Mouse (Mus musculus): Measurements from ENCODE around the gene Hba-x. TPM values are rescaled to one million over a fixed set of nuclear protein-coding genes. Genes with fewer than 3 reads are reported as not detected.

Gene Hba-x
- polyA plus RNA-seq (2014; fragmentation: Illumina TruSeq; extraction: RNeasy Lipid Tissue Mini Kit (QIAGEN cat#74804); ENCODE audit: low read depth, low replicate concordance) = not detected

GRCm38 (mm10) chr11:32276347-32276746, at the start of gene Hba-x:
Gene Hba-x (plus strand): TSS chr11:32276400.

DNA sequence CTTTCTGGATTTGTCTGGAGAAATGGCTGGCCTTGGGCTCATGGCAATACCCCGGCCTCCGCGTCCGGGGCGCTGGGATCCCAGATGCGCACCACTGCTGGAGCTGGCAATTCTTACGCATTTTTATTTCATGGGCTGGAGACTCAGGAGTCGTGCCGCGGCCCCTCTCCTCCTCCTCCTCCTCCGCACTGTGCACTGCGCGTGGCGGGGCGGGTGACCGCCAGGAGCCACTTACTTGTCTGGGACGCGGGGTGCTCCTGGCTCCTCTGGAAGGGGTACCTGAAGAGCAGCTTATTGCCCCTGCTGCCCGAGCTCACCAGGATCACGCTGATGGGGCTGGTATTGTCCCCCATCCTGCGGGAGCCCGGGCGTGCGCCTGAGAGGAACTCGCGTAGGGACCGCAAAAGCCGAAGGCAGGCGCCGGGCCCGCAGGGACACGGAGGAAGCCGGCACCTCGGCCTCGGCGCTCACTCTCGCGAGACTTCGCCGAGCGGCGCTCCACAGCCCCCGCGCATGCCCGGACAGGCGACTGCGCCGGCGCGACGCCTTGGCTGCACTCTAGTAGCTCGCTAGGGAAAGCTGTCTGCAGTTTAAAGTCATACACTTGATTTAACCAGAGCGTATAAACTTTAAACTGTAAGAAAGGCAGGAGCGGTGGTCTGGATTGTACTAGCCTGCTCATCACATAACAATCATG, 8.9 kb upstream of the Hba-x start, which contains the start of gene Nprl3:
Gene Nprl3 (minus strand): TSS at position 520 of the 697 bp plus-strand sequence.

GRCm38 (mm10) chr11:32283091-32283777, 7.0 kb downstream of the Hba-x start, which contains the start of gene Hba-a1:
Gene Hba-a1 (plus strand): TSS chr11:32283511.

DNA sequence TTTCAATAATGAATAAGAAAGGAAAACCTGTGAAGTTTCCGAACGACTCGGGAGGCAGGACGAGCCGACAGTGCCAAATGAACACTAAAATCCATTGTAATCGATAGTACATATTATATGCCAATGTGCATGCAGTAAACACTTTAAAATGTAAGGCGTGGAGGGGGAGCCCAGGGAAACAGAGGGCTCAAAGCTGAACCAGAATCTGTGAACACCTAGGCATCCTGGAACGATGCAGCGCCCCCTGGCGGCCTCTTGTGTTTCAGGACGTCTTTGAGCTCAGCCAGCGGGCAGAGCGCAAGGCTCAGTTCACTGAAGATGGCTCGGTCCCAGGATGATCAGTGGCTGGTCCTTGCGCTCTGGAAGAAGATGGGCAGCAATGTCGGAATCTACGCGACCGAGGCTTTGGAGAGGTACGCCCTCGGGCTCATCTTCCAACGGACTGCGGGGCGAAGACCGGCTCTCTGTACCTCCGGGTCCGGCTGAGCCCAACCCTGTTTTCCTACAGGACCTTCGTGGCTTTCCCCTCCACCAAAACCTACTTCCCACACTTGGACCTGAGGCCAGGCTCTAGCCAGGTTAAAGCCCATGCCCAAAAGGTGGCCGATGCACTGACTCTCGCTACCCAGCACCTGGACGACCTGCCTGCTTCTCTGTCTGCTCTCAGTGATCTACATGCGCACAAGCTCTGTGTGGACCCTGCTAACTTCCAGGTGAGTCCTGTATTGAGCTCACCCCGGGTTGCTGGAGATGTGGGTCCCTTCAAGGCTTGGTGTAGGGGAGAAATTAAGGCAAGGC, 10.7 kb downstream of the Hba-x start, which contains the start of gene Hbq1b:
Gene Hbq1b (plus strand): TSS at position 271 of the 798 bp plus-strand sequence.

DNA sequence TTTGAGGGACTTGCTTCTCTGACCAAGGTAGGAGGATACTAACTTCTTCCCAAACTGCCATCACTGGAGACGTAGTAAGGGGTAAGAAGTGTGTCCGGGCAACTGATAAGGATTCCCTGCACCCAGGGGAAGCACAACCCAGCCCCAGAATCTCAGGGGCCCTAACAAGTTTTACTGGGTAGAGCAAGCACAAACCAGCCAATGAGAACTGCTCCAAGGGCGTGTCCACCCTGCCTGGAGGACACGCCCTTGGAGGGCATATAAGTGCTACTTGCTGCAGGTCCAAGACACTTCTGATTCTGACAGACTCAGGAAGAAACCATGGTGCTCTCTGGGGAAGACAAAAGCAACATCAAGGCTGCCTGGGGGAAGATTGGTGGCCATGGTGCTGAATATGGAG, 20.0 kb downstream of the Hba-x start, which contains the start of gene Hba-a2:
Gene Hba-a2 (plus strand): TSS at position 287 of the 400 bp plus-strand sequence.

DNA sequence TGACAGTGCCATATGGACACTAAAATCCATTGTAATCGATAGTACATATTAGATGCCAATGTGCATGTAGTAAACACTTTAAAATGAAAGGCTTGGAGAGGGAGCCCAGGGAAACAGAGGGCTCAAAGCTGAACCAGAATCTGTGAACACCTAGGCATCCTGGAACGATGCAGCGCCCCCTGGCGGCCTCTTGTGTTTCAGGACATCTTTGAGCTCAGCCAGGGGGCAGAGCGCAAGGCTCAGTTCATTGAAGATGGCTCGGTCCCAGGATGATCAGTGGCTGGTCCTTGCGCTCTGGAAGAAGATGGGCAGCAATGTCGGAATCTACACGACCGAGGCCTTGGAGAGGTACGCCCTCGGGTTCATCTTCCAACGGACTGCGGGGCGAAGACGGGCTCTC, 23.7 kb downstream of the Hba-x start, which contains the start of gene Hbq1a:
Gene Hbq1a (plus strand): TSS at position 205 of the 400 bp plus-strand sequence.

Other genes starting within 250 kb of the Hba-x start
- not detected for gene Il9r, start 76.1 kb upstream of the Hba-x start, polyA plus RNA-seq (2014; fragmentation: Illumina TruSeq; extraction: RNeasy Lipid Tissue Mini Kit (QIAGEN cat#74804); ENCODE audit: low read depth, low replicate concordance)
- 9.2 TPM for gene Snrnp25, start 71.0 kb upstream of the Hba-x start, polyA plus RNA-seq (2014; fragmentation: Illumina TruSeq; extraction: RNeasy Lipid Tissue Mini Kit (QIAGEN cat#74804); ENCODE audit: low read depth, low replicate concordance)
- 29.6 TPM for gene Rhbdf1, start 54.1 kb upstream of the Hba-x start, polyA plus RNA-seq (2014; fragmentation: Illumina TruSeq; extraction: RNeasy Lipid Tissue Mini Kit (QIAGEN cat#74804); ENCODE audit: low read depth, low replicate concordance)
- gene Mpg, start 49.9 kb upstream of the Hba-x start, polyA plus RNA-seq (2014; fragmentation: Illumina TruSeq; extraction: RNeasy Lipid Tissue Mini Kit (QIAGEN cat#74804); ENCODE audit: low read depth, low replicate concordance) = 8.1 TPM
- gene Nprl3, start 8.7 kb upstream of the Hba-x start, polyA plus RNA-seq (2014; fragmentation: Illumina TruSeq; extraction: RNeasy Lipid Tissue Mini Kit (QIAGEN cat#74804); ENCODE audit: low read depth, low replicate concordance) = 28.0 TPM
- 2,402 TPM for gene Hba-a1, start 7.1 kb downstream of the Hba-x start, polyA plus RNA-seq (2014; fragmentation: Illumina TruSeq; extraction: RNeasy Lipid Tissue Mini Kit (QIAGEN cat#74804); ENCODE audit: low read depth, low replicate concordance)
- gene Hbq1b, start 10.6 kb downstream of the Hba-x start, polyA plus RNA-seq (2014; fragmentation: Illumina TruSeq; extraction: RNeasy Lipid Tissue Mini Kit (QIAGEN cat#74804); ENCODE audit: low read depth, low replicate concordance) = not detected
- 4,849 TPM for gene Hba-a2, start 20.1 kb downstream of the Hba-x start, polyA plus RNA-seq (2014; fragmentation: Illumina TruSeq; extraction: RNeasy Lipid Tissue Mini Kit (QIAGEN cat#74804); ENCODE audit: low read depth, low replicate concordance)
- gene Hbq1a, start 23.7 kb downstream of the Hba-x start, polyA plus RNA-seq (2014; fragmentation: Illumina TruSeq; extraction: RNeasy Lipid Tissue Mini Kit (QIAGEN cat#74804); ENCODE audit: low read depth, low replicate concordance) = 1.3 TPM
- 4.0 TPM for gene Sh3pxd2b, start 71.4 kb downstream of the Hba-x start, polyA plus RNA-seq (2014; fragmentation: Illumina TruSeq; extraction: RNeasy Lipid Tissue Mini Kit (QIAGEN cat#74804); ENCODE audit: low read depth, low replicate concordance)
- gene Ubtd2, start 179.0 kb downstream of the Hba-x start, polyA plus RNA-seq (2014; fragmentation: Illumina TruSeq; extraction: RNeasy Lipid Tissue Mini Kit (QIAGEN cat#74804); ENCODE audit: low read depth, low replicate concordance) = 5.8 TPM

Measured in heart, adult 10 weeks (tissue).